Mouse (Mus musculus): ENCODE results near the gene Hikeshi. TPM values are rescaled to one million over a fixed set of nuclear protein-coding genes. Genes with fewer than 3 reads are reported as not detected.
A peak's percentile ranks its signal among the peaks of the same experiment; 100 is the strongest.

The Hikeshi gene
- polyA plus RNA-seq, 1 experiment from 2014 or later, result 171 TPM

GRCm38 (mm10) chr7:89957300-89957699 lies 16.3 kb upstream of the Hikeshi start:
- 54% methylated on average over 5 of the region's 5 CpGs for WGBS
- Histone ChIP-seq H3K36me3 (peaks cover 89% of the 10 kb centered on the region), H3K4me1 (no peaks in the 10 kb centered on the region), H3K27ac (replicated peaks) (no peak overlapping the region), H3K27me3 (ENCODE audit: low read depth, poor library complexity, severe bottlenecking) (no peaks in the 10 kb centered on the region), H3K9me3 (replicated peaks) (no peaks in the 10 kb centered on the region), H3K4me3 (no peak overlapping the region)
- no peak for DNase-seq (ENCODE audit: low spot score)

- Histone ChIP-seq H3K4me3 (no peak overlapping the region), H3K36me3 (peaks cover 62% of the 10 kb centered on the region), H3K27ac (replicated peaks) (no peak overlapping the region), H3K4me1 (no peaks in the 10 kb centered on the region), H3K27me3 (ENCODE audit: low read depth, poor library complexity, severe bottlenecking) (no peaks in the 10 kb centered on the region), H3K9me3 (replicated peaks) (no peaks in the 10 kb centered on the region)
- no peak for DNase-seq (ENCODE audit: low spot score)
- WGBS, result 94% methylated on average over 5 of the region's 5 CpGs
Observed at GRCm38 (mm10) chr7:89954261-89954660, 13.3 kb upstream of the Hikeshi start.

- Histone ChIP-seq H3K36me3 (peaks cover 15% of the 10 kb centered on the region), H3K9me3 (replicated peaks) (no peaks in the 10 kb centered on the region), H3K27me3 (ENCODE audit: low read depth, poor library complexity, severe bottlenecking) (no peaks in the 10 kb centered on the region), H3K27ac (replicated peaks) (no peak overlapping the region), H3K4me1 (no peaks in the 10 kb centered on the region), H3K4me3 (no peak overlapping the region)
- no peak for DNase-seq (ENCODE audit: low spot score)
- 77% methylated on average over 4 of the region's 4 CpGs for WGBS
Observed at GRCm38 (mm10) chr7:89949403-89949802, 8.4 kb upstream of the Hikeshi start.

GRCm38 (mm10) chr7:89948026-89948425 lies 7.0 kb upstream of the Hikeshi start:
- Histone ChIP-seq H3K27ac (replicated peaks) (no peak overlapping the region), H3K4me1 (no peaks in the 10 kb centered on the region), H3K27me3 (ENCODE audit: low read depth, poor library complexity, severe bottlenecking) (no peaks in the 10 kb centered on the region), H3K4me3 (no peak overlapping the region), H3K9me3 (replicated peaks) (no peaks in the 10 kb centered on the region), H3K36me3 (peaks cover 2% of the 10 kb centered on the region; the same call in 1 of the 2 replicates)
- WGBS, result 88% methylated on average over 7 of the region's 7 CpGs
- DNase-seq (ENCODE audit: low spot score), result no peak

GRCm38 (mm10) chr7:89939497-89940353 lies 1.3 kb downstream of the Hikeshi start:
- 63% methylated on average over 15 of the region's 15 CpGs for WGBS
- Histone ChIP-seq H3K27ac (replicated peaks) (peak overlapping the region; percentile 89), H3K36me3 (peaks cover 3% of the 10 kb centered on the region), H3K9me3 (replicated peaks) (no peaks in the 10 kb centered on the region), H3K4me1 (peaks cover 11% of the 10 kb centered on the region), H3K4me3 (peak overlapping the region; percentile 84), H3K27me3 (ENCODE audit: low read depth, poor library complexity, severe bottlenecking) (no peaks in the 10 kb centered on the region)
- no peak for DNase-seq (ENCODE audit: low spot score)

- no peaks in the 10 kb centered on the region for H3K9me3 ChIP-seq (replicated peaks)
- WGBS, result 96% methylated on average over 15 of the region's 15 CpGs
Observed at GRCm38 (mm10) chr7:89923441-89924180, 17.4 kb downstream of the Hikeshi start.

GRCm38 (mm10) chr7:89917776-89918175 lies 23.2 kb downstream of the Hikeshi start:
- Histone ChIP-seq H3K36me3 (peaks cover 51% of the 10 kb centered on the region), H3K27ac (replicated peaks) (no peak overlapping the region), H3K4me3 (no peak overlapping the region), H3K9me3 (replicated peaks) (no peaks in the 10 kb centered on the region), H3K27me3 (ENCODE audit: low read depth, poor library complexity, severe bottlenecking) (no peaks in the 10 kb centered on the region), H3K4me1 (no peaks in the 10 kb centered on the region)
- no peak for DNase-seq (ENCODE audit: low spot score)
- 93% methylated on average over 4 of the region's 4 CpGs for WGBS

More at GRCm38 (mm10) chr7:89923441-89924180, 17.4 kb downstream of the Hikeshi start:
- H3K4me1 ChIP-seq, result no peaks in the 10 kb centered on the region
- peaks cover 67% of the 10 kb centered on the region for H3K36me3 ChIP-seq
- no peak for DNase-seq (ENCODE audit: low spot score)
- no peak overlapping the region for H3K27ac ChIP-seq (replicated peaks)
- H3K27me3 ChIP-seq (ENCODE audit: low read depth, poor library complexity, severe bottlenecking), result no peaks in the 10 kb centered on the region
- no peak overlapping the region for H3K4me3 ChIP-seq

- H3K4me3 ChIP-seq, result no peak overlapping the region
- H3K36me3 ChIP-seq, result peaks cover 45% of the 10 kb centered on the region
- H3K27ac ChIP-seq (replicated peaks), result no peak overlapping the region
- no peaks in the 10 kb centered on the region for H3K4me1 ChIP-seq
- H3K9me3 ChIP-seq (replicated peaks), result no peaks in the 10 kb centered on the region
- no peak for DNase-seq (ENCODE audit: low spot score)
- WGBS, result 88% methylated on average over 5 of the region's 5 CpGs
- no peaks in the 10 kb centered on the region for H3K27me3 ChIP-seq (ENCODE audit: low read depth, poor library complexity, severe bottlenecking)
Observed at GRCm38 (mm10) chr7:89916711-89917110, 24.3 kb downstream of the Hikeshi start.

GRCm38 (mm10) chr7:89913432-89914158 lies 27.4 kb downstream of the Hikeshi start:
- H3K27me3 ChIP-seq (ENCODE audit: low read depth, poor library complexity, severe bottlenecking), result no peaks in the 10 kb centered on the region
- H3K36me3 ChIP-seq, result peaks cover 25% of the 10 kb centered on the region
- H3K4me1 ChIP-seq, result no peaks in the 10 kb centered on the region
- DNase-seq (ENCODE audit: low spot score), result no peak
- no peak overlapping the region for H3K27ac ChIP-seq (replicated peaks)
- no peak overlapping the region for H3K4me3 ChIP-seq
- WGBS, result 88% methylated on average over 3 of the region's 3 CpGs
- H3K9me3 ChIP-seq (replicated peaks), result no peaks in the 10 kb centered on the region

GRCm38 (mm10) chr7:89912356-89912755 lies 28.6 kb downstream of the Hikeshi start:
- H3K36me3 ChIP-seq, result peaks cover 18% of the 10 kb centered on the region
- 92% methylated on average over 3 of the region's 3 CpGs for WGBS
- H3K27ac ChIP-seq (replicated peaks), result no peak overlapping the region
- no peaks in the 10 kb centered on the region for H3K9me3 ChIP-seq (replicated peaks)
- no peaks in the 10 kb centered on the region for H3K4me1 ChIP-seq
- DNase-seq (ENCODE audit: low spot score), result no peak
- H3K27me3 ChIP-seq (ENCODE audit: low read depth, poor library complexity, severe bottlenecking), result no peaks in the 10 kb centered on the region
- H3K4me3 ChIP-seq, result no peak overlapping the region

- 79% methylated on average over 4 of the region's 4 CpGs for WGBS
- Histone ChIP-seq H3K27me3 (ENCODE audit: low read depth, poor library complexity, severe bottlenecking) (no peaks in the 10 kb centered on the region), H3K4me1 (no peaks in the 10 kb centered on the region), H3K27ac (replicated peaks) (no peak overlapping the region), H3K9me3 (replicated peaks) (no peaks in the 10 kb centered on the region), H3K36me3 (no peaks in the 10 kb centered on the region), H3K4me3 (no peak overlapping the region)
- no peak for DNase-seq (ENCODE audit: low spot score)
Observed at GRCm38 (mm10) chr7:89909711-89910110, 31.3 kb downstream of the Hikeshi start.

GRCm38 (mm10) chr7:89908899-89909621 lies 31.9 kb downstream of the Hikeshi start:
- no peak for DNase-seq (ENCODE audit: low spot score)

More at GRCm38 (mm10) chr7:89908899-89909621, 31.9 kb downstream of the Hikeshi start:
- H3K27me3 ChIP-seq (ENCODE audit: low read depth, poor library complexity, severe bottlenecking), result no peaks in the 10 kb centered on the region
- H3K4me1 ChIP-seq, result peaks cover under 1% of the 10 kb centered on the region
- no peaks in the 10 kb centered on the region for H3K36me3 ChIP-seq
- no peaks in the 10 kb centered on the region for H3K9me3 ChIP-seq (replicated peaks)
- H3K4me3 ChIP-seq, result no peak overlapping the region
- no peak overlapping the region for H3K27ac ChIP-seq (replicated peaks)
- 83% methylated on average over 20 of the region's 20 CpGs for WGBS

Data from midbrain, embryonic 10.5 days (tissue).